21 mouse cellular contexts compared by ENCODE assay signal in the genomic region with DNA sequence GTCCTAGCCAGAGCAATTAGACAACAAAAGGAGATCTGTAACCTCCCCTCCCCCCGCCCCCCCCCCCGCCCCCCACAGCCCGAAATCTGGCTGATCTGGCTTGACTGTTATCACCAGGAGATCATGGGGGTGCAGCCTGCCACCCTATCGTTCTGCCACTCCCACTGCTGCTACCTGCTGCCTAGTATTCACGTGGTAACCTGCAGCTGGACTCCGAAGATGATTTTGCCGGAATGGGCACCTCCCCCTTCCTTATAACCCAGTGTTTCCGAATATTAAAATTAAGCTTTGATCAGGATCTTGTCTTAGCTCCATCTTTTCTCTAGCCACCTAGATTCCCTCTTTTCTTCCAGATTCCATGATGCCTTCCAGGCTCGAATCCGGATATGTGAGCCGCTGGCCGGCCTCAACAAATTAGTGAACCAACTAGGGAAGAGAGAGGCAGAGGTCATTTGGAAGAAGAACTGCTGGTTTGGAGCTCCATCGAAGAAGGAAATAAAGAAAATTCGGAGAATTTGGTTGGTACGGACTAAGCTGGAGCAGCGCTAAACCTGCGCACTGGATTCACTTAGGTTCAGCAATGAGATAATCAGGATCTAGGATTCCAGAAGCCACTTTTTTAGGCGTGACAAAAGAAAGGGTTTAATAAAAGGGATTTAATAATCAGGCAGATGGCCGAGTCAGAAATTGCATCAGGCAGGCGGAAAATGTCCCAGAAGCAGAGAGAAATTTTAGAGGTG. TPM values are rescaled to one million over a fixed set of nuclear protein-coding genes. Genes with fewer than 3 reads are reported as not detected.
DNase-seq lines count a peak whose midpoint lies in the region; ATAC-seq lines count a peak whose summit lies in the region.
"Had no signal": no experiment of that assay in that cellular context is flagged by ENCODE, and none has a peak within 500 bp of the region (broad histone marks: within the 10 kb centered on the region; RNA-seq: fewer than 3 reads in every experiment).

No protein-coding gene starts in this region.

- H3K9me3 ChIP-seq in midbrain, embryonic 11.5 days (ENCODE audit: control insufficient read depth, low read length), result no peaks in the 10 kb centered on the region
- no peaks in the 10 kb centered on the region for H3K9me3 ChIP-seq in midbrain, embryonic 15.5 days
- H3K9me3 ChIP-seq in midbrain, embryonic 14.5 days (ENCODE audit: control insufficient read depth, low read length), result no peaks in the 10 kb centered on the region
- H3K9me3 ChIP-seq: embryonic facial prominence, embryonic 10.5 days; G1E; hindbrain, embryonic 10.5 days; hindbrain, embryonic 15.5 days had no signal

- H3K4me3 ChIP-seq in midbrain, embryonic 11.5 days (ENCODE audit: low read depth, low read length), result no peak overlapping the region
- H3K4me3 ChIP-seq in midbrain, embryonic 15.5 days, result no peak overlapping the region
- no peak overlapping the region for H3K4me3 ChIP-seq in midbrain, embryonic 14.5 days (replicated peaks; ENCODE audit: low read depth, low read length)
- H3K4me3 ChIP-seq: embryonic facial prominence, embryonic 10.5 days; forebrain, embryonic 13.5 days; heart, adult 2 months; heart, embryonic 12.5 days; hindbrain, embryonic 10.5 days; hindbrain, embryonic 15.5 days had no signal

- ATAC-seq in midbrain, embryonic 11.5 days (ENCODE audit: low FRiP score), result peak; percentile 54
- ATAC-seq in midbrain, embryonic 15.5 days (replicated peaks), result no peak
- ATAC-seq in midbrain, embryonic 14.5 days (ENCODE audit: low FRiP score, low TSS enrichment), result 0 out of 2 replicates have a peak, but pooled peaks have one; percentile 14
- ATAC-seq: activated CD4-positive, CD25-positive, alpha-beta regulatory T cell, adult 4 months; forebrain, embryonic 13.5 days; forebrain, postnatal 0 days had no signal

- H3K4me2 ChIP-seq in midbrain, embryonic 11.5 days, result no peak overlapping the region
- no peak overlapping the region for H3K4me2 ChIP-seq in midbrain, embryonic 15.5 days
- no peak overlapping the region for H3K4me2 ChIP-seq in midbrain, embryonic 14.5 days (ENCODE audit: low read length)
- H3K4me2 ChIP-seq: forebrain, embryonic 13.5 days; heart, embryonic 12.5 days; hindbrain, embryonic 15.5 days had no signal

- H3K27ac ChIP-seq in midbrain, embryonic 11.5 days (ENCODE audit: low read depth, low read length), result no peak overlapping the region
- no peak overlapping the region for H3K27ac ChIP-seq in midbrain, embryonic 15.5 days
- no peak overlapping the region for H3K27ac ChIP-seq in midbrain, embryonic 14.5 days (replicated peaks; ENCODE audit: low read depth, low read length)
- H3K27ac ChIP-seq: embryonic facial prominence, embryonic 10.5 days; forebrain, embryonic 13.5 days; heart, adult 2 months; hindbrain, embryonic 10.5 days; hindbrain, embryonic 15.5 days had no signal

- no peaks in the 10 kb centered on the region for H3K4me1 ChIP-seq in midbrain, embryonic 11.5 days (ENCODE audit: control insufficient read depth, insufficient read depth, low read length)
- no peaks in the 10 kb centered on the region for H3K4me1 ChIP-seq in midbrain, embryonic 15.5 days
- H3K4me1 ChIP-seq in midbrain, embryonic 14.5 days (ENCODE audit: control insufficient read depth, insufficient read depth, low read length), result no peaks in the 10 kb centered on the region
- H3K4me1 ChIP-seq: embryonic facial prominence, embryonic 10.5 days; forebrain, embryonic 13.5 days; heart, embryonic 12.5 days; hindbrain, embryonic 10.5 days; hindbrain, embryonic 15.5 days had no signal

- H3K36me3 ChIP-seq in midbrain, embryonic 11.5 days (ENCODE audit: control insufficient read depth, insufficient read depth, low read length), result no peaks in the 10 kb centered on the region
- no peaks in the 10 kb centered on the region for H3K36me3 ChIP-seq in midbrain, embryonic 15.5 days (replicated peaks)
- H3K36me3 ChIP-seq in midbrain, embryonic 14.5 days (ENCODE audit: control insufficient read depth, insufficient read depth, low read length), result no peaks in the 10 kb centered on the region
- H3K36me3 ChIP-seq: embryonic facial prominence, embryonic 10.5 days; heart, embryonic 12.5 days; hindbrain, embryonic 10.5 days; hindbrain, embryonic 15.5 days had no signal

- no peaks in the 10 kb centered on the region for H3K27me3 ChIP-seq in midbrain, embryonic 11.5 days (ENCODE audit: control insufficient read depth, insufficient read depth, low read length)
- no peaks in the 10 kb centered on the region for H3K27me3 ChIP-seq in midbrain, embryonic 15.5 days (replicated peaks)
- no peaks in the 10 kb centered on the region for H3K27me3 ChIP-seq in midbrain, embryonic 14.5 days (ENCODE audit: control insufficient read depth, insufficient read depth, low read length)
- H3K27me3 ChIP-seq: CH12.LX; forebrain, embryonic 13.5 days; heart, embryonic 12.5 days; hindbrain, embryonic 15.5 days had no signal

- no peak overlapping the region for H3K9ac ChIP-seq in midbrain, embryonic 11.5 days (ENCODE audit: low read length)
- no peak overlapping the region for H3K9ac ChIP-seq in midbrain, embryonic 15.5 days
- no peak overlapping the region for H3K9ac ChIP-seq in midbrain, embryonic 14.5 days (replicated peaks; ENCODE audit: low read length)
- H3K9ac ChIP-seq: forebrain, embryonic 13.5 days; forebrain, postnatal 0 days; heart, embryonic 12.5 days; hindbrain, embryonic 15.5 days had no signal

- DNase-seq in midbrain, embryonic 11.5 days (ENCODE audit: low spot score, missing footprints), result peak; percentile 90
- DNase-seq in Muller cell, postnatal 12 days (ENCODE audit: inconsistent ontology term), result peak; percentile 34
- DNase-seq in midbrain, embryonic 14.5 days, result peak; percentile 20
- DNase-seq in embryo, embryonic 9.5 days (ENCODE audit: extremely low spot score), result no peak
- no peak for DNase-seq in layer of hippocampus, postnatal 36 days
- DNase-seq: adrenal gland, postnatal 14 days; cerebellum, adult 18-20 months; cerebellum, adult 9-11 months; cerebellum, postnatal 36 days; forebrain, postnatal 0 days; gastrocnemius, postnatal 14 days; heart, adult 2 months had no signal

- 63% methylated on average over 20 of the region's 20 CpGs for WGBS in midbrain, embryonic 11.5 days
- WGBS in midbrain, embryonic 15.5 days, result 59% methylated on average over 20 of the region's 20 CpGs
- 58% methylated on average over 20 of the region's 20 CpGs for WGBS in midbrain, embryonic 14.5 days

RNA-seq across cellular contexts. Expression of a gene that starts 16.8 kb away (rescaled TPM):
- 0.31 and 0.39 TPM in 2 replicates for polyA plus RNA-seq in midbrain, embryonic 11.5 days (2014; fragmentation: Nextera tagmentation; extraction: Ambion mirVana)
- polyA plus RNA-seq in midbrain, embryonic 15.5 days (2015; fragmentation: Nextera tagmentation; extraction: Ambion mirVana), result 7.2 and 8.3 TPM in 2 replicates
- polyA plus RNA-seq in midbrain, embryonic 14.5 days (2014; fragmentation: Nextera tagmentation; extraction: Ambion mirVana), result 4.6 and 8.5 TPM in 2 replicates
- total RNA-seq in layer of hippocampus, postnatal 36 days (2021), result not detected
- total RNA-seq: CH12.LX had no signal
- polyA plus RNA-seq: activated CD4-positive, CD25-positive, alpha-beta regulatory T cell, adult 4 months; G1E had no signal

RNA-seq across cellular contexts. Expression of a gene that starts 20.8 kb away (rescaled TPM):
- 0.33 TPM in 2 replicates for polyA plus RNA-seq in midbrain, embryonic 11.5 days (2014; fragmentation: Nextera tagmentation; extraction: Ambion mirVana)
- 1.0 and 1.8 TPM in 2 replicates for polyA plus RNA-seq in midbrain, embryonic 15.5 days (2015; fragmentation: Nextera tagmentation; extraction: Ambion mirVana)
- 1.0 and 1.2 TPM in 2 replicates for polyA plus RNA-seq in midbrain, embryonic 14.5 days (2014; fragmentation: Nextera tagmentation; extraction: Ambion mirVana)
- total RNA-seq in layer of hippocampus, postnatal 36 days (2021), result not detected

Comparison
In these comparisons a context has a peak if more than half of its experiments do, and no peak if none do; other contexts are left out.
1. DNase-seq: peak in midbrain, embryonic 11.5 days (single experiment), Muller cell, postnatal 12 days (single experiment) and midbrain, embryonic 14.5 days (single experiment); none in embryo, embryonic 9.5 days (single experiment) and layer of hippocampus, postnatal 36 days (0 of 2).